Mouse (Mus musculus) 3134 (cell line): ENCODE measurements around the gene Abcc6.
"Not testable (repeated sequence)": the region's sequence is repeated elsewhere in the genome, so short reads cannot be mapped to it uniquely, and the experiment has no call there.

Experiments
- DNase-seq: peaks from one replicate; pipeline ENCODE4 v3.0.0-alpha.2; 2011; ENCODE audit warnings: low spot score; ENCODE audit not compliant: insufficient read length; ENCODE audit errors: extremely low read depth

The Abcc6 gene

GRCm38 (mm10) chr7:45941986-45942385, 88.1 kb downstream of the Abcc6 start:
- no peak for DNase-seq

- DNase-seq, result no peak
Observed at GRCm38 (mm10) chr7:45939836-45940235, 90.3 kb downstream of the Abcc6 start.

GRCm38 (mm10) chr7:45935114-45935513, 95.0 kb downstream of the Abcc6 start:
- DNase-seq, result peak; percentile 31

DNA sequence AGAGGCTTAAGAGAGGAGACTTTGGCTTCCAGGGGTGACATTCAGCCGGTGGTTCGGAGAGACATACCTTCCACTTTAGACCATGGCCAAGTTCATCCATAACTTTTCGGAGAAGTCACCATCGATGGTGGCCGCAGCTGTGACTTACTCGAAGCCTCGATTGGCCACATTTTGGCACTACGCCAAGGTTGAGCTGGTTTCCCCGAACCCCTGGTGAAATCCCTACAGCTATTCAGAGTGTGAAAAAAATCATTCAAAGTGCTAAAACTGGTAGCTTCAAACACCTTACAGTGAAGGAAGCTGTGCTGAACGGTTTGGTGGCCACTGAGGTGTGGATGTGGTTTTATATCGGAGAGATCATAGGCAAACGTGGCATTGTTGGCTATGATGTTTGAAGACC, 96.3 kb downstream of the Abcc6 start:
- not testable (repeated sequence) for DNase-seq

DNA sequence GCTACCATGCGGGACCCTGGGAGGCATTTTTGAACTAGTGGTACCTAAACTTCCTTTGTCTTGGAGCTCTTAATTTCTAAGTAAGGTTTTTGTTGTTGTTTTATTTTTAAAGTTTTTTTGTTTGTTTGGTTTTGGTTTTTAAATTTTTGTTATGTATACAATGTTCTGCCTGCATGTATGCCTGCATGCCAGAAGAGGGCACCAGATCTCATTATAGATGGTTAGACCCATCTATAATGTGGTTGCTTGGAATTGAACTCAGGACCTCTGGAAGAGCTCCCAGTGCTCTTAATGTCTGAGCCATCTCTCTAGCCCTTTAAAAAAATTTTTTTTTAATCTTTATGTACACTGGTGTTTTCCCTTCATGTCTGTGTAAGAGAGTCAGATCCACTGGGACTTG, 100.4 kb downstream of the Abcc6 start:
- DNase-seq, result no peak

- DNase-seq, result no peak
Observed at GRCm38 (mm10) chr7:45928626-45929295, 101.3 kb downstream of the Abcc6 start.

- no peak for DNase-seq
Observed at GRCm38 (mm10) chr7:45924429-45924816, 105.7 kb downstream of the Abcc6 start.

- DNase-seq, result peak; percentile 65
Observed at GRCm38 (mm10) chr7:45923762-45924428, 106.2 kb downstream of the Abcc6 start, which contains the start of gene Ccdc114. TSS of gene Ccdc114 (plus strand) at chr7:45924072.

DNA sequence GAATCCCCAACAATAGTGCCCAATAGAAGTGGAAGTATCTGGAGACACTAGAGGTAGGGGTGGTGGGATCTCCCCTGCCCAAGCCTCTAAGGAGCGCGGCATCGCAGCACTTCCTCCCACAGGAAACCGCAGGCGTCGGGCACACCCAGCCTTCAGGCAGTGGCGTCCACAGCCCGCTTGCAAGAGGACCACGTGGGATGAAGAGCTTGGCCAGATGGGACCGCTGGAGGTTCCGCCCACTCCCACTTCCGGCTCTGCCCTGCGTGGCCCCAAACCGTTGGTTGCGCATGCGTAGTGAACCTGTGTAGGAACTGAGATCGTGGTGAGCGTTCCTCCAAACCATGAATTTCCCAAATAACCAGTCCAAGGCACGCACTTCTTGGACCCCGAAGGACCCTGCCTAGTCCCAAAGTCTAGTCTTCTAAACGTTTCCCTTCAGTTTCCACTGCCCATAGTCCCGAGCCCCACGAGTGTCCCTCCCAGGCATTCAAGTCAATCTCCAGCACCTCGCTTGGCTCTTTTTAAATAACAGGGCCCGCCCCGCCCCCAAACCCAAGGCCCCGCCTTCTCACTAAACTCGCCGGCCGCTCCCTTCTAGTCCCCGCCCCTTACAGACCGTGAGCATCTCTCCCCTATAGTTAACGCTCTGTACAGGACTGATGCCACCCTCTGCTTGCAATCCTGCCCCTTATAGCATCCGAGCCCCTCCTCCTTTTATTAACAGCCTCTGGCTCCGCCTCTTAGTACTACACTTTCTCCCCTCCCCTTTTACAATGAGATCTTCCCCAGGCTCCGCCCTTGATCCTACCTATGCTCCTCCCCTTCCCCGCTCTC, 107.0 kb downstream of the Abcc6 start:
- peak; percentile 98 for DNase-seq

GRCm38 (mm10) chr7:45921950-45922600, 108.0 kb downstream of the Abcc6 start:
- peak; percentile 33 for DNase-seq

- peak; percentile 82 for DNase-seq
Observed at GRCm38 (mm10) chr7:45921242-45921621, 108.9 kb downstream of the Abcc6 start, which contains the start of gene Emp3. TSS of gene Emp3 (minus strand) at chr7:45921404.

DNA sequence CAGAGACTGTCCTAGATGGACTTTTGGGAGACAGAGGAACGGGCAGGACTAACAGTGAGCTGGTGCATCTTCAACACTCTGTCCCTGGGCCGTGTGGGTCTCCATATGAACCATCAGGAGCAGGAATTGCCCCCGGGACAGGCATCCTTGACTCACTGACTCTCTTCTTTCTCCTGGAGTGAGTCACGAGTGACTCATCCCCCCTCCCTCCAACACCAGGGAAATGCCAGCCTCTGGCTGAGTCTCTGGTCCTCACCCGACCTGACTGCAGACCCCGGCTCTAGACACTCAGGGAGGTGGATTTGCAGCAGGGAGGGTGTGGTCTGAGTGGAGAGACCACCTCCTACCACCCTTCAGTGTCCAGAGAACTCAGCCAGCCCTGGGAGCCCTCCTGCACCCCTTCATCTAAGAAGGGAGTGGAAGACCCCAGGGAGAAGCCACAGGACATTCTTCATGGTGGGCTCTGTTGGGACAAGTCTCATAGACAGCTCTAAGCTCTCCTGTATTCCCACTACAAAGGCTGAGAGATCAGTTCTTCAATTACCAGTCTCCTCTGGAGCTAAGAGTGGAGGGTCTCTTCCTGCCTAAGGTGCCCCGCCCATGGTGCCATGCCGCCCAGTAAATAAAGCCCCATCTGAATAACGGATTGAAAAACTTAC, 109.4 kb downstream of the Abcc6 start:
- peak; percentile 81 for DNase-seq

DNA sequence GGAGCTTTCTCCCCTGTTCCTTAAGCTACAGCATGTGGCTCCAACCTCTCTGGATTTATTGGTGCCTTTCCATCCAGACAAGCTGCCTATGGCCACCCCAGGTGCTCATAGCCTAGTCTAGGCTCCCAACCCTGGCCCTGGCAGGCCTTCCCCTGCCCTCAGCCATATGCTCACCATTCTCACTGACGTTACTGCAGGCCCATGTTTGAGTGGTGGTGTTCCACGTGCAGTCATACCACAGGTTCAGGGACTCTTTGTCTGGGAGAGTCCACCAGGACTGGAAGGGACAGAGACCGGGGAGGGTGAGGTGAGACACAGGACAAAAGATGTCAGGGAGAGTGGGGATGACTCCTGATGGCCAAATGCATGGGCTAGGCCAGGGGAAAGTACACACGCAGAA, 110.3 kb downstream of the Abcc6 start:
- DNase-seq, result peak; percentile 36

GRCm38 (mm10) chr7:45919083-45919671, 110.9 kb downstream of the Abcc6 start:
- peak; percentile 74 for DNase-seq

DNA sequence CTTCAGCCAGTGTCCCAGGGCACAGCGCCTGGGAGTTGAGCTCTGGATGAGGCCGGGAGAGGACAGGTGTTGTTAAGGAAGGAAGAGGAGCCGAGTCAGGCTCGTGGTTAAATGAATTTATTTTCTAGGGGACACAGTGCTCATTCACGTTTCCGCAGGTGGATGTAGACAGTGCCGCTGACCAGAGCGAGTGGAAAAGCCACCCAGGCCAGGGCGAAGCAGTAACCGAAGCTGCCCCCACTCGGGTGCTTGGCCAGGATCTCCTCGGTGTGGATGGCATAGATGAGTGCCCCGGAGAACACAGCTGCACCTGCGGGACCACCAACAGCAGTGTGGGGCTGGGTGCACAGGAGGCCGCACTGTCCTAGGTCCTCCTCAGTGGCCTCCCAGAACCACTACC, 112.2 kb downstream of the Abcc6 start:
- no peak for DNase-seq
